Mouse (Mus musculus): Measurements from ENCODE around the gene Pde3a.

Pde3a gene

GRCm38 (mm10) chr6:141331464-141331863 is 82.4 kb downstream of the Pde3a start:
- DNase-seq = no peak

DNA sequence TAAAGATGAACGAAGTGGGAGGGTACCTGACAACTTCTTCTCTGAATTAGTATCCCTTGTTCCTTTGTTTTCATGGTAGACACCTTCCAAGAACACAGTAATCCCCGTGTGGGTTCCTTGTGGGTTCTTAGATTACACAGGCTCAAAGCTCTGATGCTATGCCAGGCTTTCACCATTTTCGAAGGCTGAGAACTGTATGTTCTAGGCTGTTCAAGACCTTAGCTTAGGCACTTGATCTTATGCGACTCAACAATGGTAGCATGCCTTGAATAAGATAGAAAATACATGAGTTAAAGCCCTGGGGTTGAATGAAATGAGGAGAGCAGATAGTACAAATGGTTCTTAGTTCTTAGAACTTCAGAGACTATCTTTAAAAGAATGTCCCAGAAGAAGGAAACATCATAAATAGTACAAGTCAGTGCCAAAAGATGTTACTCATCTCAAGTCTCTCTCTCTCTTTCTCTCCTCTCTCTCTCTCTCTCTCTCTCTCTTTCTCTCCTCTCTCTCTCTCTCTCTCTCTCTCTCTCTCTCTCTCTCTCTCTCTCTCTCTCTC is 83.6 kb downstream of the Pde3a start:
- no peak for DNase-seq

DNA sequence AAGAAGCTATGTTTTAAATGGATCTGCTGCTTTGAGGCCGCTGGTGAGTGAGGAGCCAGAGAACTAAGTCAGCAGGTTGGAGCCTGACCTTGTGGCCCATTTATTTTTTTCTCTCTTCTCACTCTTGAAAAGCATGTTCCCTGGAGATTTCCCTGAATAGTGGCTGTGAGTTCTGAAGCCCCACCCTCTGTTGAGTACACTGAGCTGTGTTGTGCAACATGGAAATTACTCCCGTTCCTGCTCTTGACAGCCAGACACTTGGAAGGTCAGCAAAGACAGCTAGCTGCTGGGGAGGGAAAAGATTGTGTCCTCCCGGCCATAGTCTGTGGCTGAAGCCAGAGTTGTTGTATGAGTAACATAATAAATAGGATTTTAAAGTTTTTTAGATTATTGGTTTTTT is 84.2 kb downstream of the Pde3a start:
- DNase-seq = no peak

- no peak for DNase-seq
These were observed 86.8 kb downstream of the Pde3a start for GRCm38 (mm10) chr6:141335878-141336277.

DNA sequence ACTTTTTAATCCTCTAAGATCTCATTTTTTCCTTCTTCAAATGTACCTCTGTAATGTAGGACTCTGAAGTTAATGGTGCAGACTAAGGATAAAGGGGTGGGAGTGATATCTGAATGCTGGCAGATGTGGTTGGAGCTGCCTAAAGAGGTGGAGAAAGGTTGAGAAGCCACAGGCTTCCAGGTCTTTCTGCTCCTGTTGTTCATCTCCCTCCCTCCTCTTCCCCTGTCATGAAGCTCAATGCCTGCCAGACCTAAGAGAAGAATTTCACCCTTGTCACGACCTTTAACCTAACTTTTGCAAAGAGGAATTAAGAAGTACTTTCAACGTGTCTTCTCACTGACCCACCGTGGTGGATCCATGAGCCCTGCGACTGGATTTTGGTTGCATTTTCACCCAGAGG is 87.4 kb downstream of the Pde3a start:
- DNase-seq = no peak

DNA sequence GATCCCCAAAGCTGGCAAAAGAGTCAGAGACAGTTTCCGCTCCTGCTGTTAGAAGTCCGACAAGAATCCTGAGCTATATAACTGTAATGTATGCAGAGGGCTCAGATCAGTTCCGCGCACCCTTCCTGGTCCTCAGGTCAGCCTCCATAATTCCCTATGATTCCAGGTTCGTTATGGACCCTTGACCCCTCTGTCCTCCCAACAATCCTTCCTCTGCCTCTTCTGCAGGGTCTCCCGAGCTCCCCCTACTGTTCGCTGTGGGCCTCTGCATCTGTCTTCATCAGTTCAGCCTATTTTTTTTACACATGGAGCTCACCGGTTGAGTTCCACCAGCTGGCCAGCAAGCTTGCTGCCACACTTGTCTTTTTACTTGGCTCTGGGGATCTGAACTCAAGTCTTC is 88.6 kb downstream of the Pde3a start:
- no peak for DNase-seq

DNA sequence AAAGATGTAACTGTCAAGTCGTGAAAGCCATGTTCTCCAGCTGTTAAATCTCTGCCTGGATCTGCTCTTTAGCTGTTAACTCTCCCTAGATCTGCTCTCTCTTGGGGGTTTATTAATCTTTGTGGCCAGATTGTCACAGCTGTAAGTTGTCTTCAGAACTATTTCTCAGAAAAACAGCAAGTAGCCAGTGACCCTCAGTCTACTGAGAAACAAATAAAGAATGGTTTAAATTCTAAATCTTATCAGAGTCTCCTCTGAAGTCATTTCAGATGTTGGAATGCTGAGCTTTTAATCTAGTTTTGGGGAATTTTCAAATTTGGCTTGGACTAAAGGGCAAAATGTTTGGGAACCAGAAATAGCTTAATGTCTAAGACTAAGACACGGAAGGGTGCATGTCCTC is 92.3 kb downstream of the Pde3a start:
- DNase-seq = no peak

- no peak for DNase-seq
These were observed 98.8 kb downstream of the Pde3a start for GRCm38 (mm10) chr6:141347870-141348269.

DNA sequence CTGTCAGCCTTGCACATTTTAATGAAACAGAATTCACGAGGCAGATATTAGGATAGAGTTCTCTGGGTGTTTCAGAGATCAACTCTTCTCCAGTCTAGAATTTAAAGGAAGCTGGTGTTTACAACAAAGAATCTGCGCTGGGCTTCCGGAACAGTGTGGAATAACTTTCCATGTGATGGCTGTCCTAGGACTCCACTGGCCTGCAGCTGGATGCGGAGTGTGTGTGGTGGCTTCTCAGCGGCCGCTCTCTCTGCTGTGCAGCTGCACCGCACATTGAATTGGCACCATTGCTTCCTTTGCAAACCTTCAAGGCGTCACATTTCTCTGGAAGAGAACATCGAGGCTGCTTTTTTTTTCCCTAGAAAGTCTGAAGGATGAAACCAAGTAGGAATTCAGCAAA is 99.5 kb downstream of the Pde3a start:
- DNase-seq = no peak

- no peak for DNase-seq
These were observed 101.2 kb downstream of the Pde3a start for GRCm38 (mm10) chr6:141350261-141350660.

DNA sequence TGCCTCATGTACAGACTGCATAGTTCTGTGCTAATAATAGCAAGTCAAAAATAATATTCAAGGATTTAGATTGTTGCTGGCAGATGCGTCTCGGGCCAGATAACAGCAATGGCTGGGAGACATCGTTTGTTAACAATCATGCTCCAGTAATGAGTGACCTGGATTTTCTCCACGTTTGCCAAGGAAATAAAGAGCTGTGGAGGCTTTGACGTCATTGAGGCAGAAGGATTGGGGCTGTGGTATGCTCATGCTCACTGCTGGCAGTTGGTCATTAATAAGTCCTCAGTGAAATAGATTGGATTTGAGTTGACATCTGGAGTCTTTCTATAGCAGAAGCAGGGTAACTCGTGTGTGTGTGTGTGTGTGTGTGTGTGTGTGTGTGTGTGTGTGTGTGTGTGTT is 103.2 kb downstream of the Pde3a start:
- DNase-seq = no peak

DNA sequence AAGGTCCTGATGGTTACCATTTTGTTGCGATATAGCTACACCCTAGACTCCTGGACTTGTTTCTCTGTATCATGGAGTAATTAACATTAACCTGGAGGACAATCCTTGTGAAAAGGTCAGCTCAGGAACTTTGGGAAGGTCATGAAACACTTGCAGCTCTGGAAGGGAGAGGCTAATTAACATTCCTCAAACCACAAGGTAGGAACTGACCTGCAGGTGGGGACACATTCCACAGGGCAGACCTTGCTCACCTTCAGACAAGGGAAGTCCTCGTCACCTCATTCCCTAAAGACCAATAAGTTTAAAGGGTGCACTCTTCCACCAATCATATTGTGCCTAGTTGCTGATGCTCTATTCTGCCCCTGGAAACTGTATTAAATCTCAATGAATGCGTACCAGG is 114.6 kb downstream of the Pde3a start:
- DNase-seq = no peak

DNA sequence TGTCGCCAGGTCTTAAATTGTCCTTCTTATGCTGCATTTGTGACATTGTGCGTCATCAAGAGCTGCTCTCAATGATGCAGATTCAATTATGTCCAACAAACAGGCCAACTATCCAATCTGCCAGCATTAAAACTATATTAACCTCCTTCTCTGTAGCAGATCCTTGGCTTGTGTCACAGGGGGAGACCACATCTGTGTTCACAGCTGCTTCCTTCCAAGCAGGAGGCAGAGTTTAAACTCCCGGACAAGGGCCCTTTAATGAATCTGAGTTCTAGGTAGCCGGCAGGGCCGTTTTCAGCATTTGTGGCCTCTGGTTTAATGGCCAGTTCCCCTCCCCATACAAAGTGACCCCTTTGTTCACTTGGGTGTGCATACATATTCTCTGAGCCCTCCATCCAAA is 118.0 kb downstream of the Pde3a start:
- no peak for DNase-seq

DNA sequence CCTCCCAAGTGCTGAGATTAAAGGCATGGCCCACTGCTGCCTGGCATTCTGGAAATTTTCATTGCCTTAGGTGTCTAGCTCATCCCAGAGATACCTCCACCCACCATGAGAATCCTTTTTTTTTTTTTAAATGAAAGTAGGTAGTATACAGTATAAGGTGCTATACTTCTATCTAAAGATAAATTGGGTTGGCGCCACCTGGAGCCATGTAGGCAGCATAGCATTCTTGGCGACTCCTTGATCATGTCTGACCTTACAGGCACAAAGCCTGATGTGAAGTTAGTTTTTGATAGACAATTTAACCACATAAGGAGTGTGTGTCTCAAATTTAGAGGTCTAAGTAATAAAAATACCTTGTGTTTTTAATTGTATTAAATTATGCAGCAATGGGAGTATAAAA is 123.6 kb downstream of the Pde3a start:
- no peak for DNase-seq

- DNase-seq = peak; percentile 62
These were observed 125.5 kb downstream of the Pde3a start for GRCm38 (mm10) chr6:141374469-141375057.

DNA sequence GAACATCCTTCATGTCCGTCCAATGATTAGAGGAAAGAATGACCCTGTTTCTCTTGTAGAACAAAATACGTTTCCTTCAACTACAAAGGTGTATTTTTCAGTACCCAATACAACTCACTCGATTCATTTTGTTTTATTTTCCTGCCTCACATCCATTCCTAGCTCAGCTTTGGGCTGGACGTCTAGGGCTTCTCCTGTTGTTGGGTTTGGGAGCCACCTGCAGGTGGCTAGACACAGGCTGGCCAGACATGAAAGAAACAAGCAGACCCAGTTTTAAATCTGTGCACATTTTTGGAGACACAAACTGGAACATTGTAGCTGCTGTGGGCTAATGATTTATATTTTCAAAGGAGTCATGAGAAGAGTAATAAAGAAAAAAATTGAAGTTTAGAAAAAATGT is 126.1 kb downstream of the Pde3a start:
- DNase-seq = peak; percentile 23

GRCm38 (mm10) chr6:141380927-141381326 is 131.9 kb downstream of the Pde3a start:
- no peak for DNase-seq

GRCm38 (mm10) chr6:141381473-141381872 is 132.4 kb downstream of the Pde3a start:
- no peak for DNase-seq

- no peak for DNase-seq
These were observed 132.9 kb downstream of the Pde3a start for GRCm38 (mm10) chr6:141381881-141382370.

DNA sequence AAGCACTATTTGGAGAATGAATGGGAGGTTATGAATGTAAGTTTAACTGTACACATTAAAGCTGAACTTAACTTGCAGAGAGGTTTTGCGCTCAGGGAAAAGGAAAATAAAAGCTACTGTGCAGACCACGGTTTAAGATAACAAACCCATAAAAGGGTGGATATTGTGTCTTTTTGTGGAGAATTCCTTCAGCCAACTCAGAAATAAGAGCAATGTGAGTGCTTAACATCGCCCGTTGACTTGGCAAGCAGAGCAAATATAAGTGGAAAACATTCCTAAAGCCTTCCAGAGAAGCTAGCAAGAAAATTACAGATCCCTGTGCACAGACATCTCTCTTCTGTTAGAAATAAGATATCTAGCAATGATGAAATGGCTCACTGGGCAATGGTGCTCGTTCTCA is 139.0 kb downstream of the Pde3a start:
- DNase-seq = no peak

DNA sequence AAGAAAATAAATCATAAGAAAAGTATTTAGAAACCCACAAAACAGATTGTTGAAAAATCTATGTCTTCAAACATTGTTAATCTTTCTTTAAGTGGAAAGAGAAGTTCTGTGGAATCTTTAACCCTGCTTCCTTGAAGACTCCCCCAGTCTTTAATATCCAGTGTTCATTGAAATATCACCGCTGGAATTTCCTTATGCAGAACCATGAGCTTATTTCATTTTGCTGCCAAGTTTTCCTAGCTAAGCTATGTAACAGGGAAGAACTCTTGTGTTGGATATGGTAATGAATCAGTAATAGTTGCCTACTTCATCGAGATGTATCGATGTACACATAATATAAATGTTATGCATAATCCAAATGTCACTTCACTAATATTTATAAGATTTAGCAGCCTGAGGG is 146.9 kb downstream of the Pde3a start:
- DNase-seq = no peak

DNA sequence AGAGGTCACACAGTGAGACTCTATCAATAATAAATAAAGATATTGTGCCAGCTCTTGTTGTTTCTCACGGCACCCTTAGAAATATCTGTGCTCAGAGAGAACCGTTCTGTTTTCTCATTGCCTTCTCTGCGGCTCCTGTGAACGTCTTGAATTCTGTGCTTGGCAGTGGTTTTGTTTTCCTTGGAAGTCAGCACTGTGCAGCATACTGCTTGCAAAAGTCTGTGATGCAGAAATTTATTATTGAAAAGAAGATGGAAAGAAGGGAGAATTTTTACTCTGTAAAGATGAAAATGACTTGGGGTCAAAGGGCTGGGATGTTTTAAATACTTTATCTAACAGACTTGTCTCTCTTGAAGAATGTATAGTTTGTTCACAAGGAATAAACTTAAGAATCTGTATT is 150.3 kb downstream of the Pde3a start:
- DNase-seq = no peak

DNA sequence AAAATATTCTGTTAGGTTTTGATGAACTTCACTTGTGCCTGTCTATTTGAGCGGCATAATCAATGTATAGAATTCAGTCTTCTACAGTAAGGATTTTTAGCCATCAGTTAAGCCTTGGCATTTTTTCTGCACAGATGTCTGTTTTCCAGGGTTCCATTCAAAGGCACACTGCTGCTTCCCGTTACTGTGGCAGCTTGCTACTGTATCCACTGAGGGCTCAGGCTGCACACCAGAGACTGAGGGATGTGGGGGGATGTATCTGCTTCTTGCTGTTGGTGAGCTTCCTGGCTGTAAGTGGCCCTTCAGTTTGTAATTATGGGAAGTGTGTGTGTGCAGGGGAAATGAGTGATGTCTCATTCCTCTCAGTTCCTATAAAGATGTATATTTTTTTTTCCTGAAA is 154.9 kb downstream of the Pde3a start:
- no peak for DNase-seq

GRCm38 (mm10) chr6:141404649-141405048 is 155.6 kb downstream of the Pde3a start:
- no peak for DNase-seq

- no peak for DNase-seq
These were observed 156.4 kb downstream of the Pde3a start for GRCm38 (mm10) chr6:141405496-141405895.

Measured in cerebellum, adult 9-10 months (tissue).